Mouse (Mus musculus): ENCODE measurements around the gene Erc2. TPM values are rescaled to one million over a fixed set of nuclear protein-coding genes. Genes with fewer than 3 reads are reported as not detected.

The Erc2 gene
- polyA plus RNA-seq, 1 experiment, result not detected

DNA sequence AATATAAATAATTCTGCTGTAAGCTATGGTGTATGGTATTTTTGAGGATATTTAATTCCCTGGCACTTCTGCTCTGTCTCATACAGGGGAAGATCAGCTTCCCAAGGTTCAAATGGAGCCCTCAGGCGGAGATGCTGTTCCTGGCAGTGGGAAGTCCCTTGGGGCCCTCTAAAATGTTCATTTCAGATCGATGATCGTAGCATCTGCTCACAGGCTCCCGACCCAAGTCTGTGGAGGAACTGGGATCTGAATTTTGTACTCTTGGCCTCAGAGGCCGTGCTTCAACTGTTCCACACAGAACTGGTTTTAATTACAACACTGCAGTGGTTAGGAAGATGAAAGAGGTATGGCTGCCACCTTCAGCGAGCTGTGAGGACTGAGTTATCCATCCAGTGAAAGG is 12.5 kb downstream of the Erc2 start:
- Histone ChIP-seq H3K4me1 (ENCODE audit: control insufficient read depth, insufficient read depth, insufficient read length, low read length) (no peaks in the 10 kb centered on the region), H3K4me3 (ENCODE audit: insufficient read depth, low read depth, low read length) (no peak overlapping the region), H3K27ac (replicated peaks; ENCODE audit: low read depth, low read length) (no peak overlapping the region)

DNA sequence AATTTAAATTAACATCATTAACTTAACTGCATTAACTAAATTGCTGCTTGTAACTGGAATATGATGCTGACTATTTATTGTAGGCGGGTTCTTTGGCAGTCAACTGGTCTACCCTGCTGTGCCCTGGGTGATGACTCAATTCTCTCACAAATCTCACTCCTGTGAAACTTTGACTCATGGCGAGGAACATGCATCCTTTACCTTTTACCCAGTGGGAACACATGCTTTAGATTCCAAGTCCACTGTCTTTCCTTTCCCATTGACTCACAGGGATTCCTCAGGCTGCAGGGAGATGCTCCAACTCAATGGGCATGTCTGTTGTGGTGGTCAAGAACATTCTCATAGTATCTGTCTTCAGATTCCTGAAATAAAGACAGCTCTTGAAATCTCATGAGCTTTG is 14.3 kb downstream of the Erc2 start:
- H3K4me3 ChIP-seq (ENCODE audit: insufficient read depth, low read depth, low read length), result no peak overlapping the region
- H3K4me1 ChIP-seq (ENCODE audit: control insufficient read depth, insufficient read depth, insufficient read length, low read length), result no peaks in the 10 kb centered on the region
- no peak overlapping the region for H3K27ac ChIP-seq (replicated peaks; ENCODE audit: low read depth, low read length)

DNA sequence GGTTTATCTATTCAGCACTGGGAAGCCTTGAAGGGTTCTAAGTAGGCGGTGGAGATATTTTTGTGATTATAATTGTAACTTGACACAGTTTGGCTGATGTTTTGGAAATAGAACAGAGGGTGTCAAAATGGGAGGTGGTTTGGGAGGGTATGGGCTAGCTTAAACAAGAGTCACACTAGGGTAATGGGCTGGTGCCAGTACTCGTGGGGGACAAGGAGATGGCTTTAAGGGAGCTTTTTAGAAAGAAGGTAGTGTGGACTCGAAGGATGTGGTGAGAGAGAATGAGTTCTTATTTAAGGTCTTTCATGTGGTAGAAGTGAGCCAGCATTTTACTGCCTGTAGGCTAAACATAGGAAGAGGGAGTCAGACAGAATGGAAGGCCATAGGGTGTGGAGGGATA is 19.2 kb downstream of the Erc2 start:
- no peak overlapping the region for H3K27ac ChIP-seq (replicated peaks; ENCODE audit: low read depth, low read length)
- H3K4me3 ChIP-seq (ENCODE audit: insufficient read depth, low read depth, low read length), result no peak overlapping the region
- H3K4me1 ChIP-seq (ENCODE audit: control insufficient read depth, insufficient read depth, insufficient read length, low read length), result no peaks in the 10 kb centered on the region

DNA sequence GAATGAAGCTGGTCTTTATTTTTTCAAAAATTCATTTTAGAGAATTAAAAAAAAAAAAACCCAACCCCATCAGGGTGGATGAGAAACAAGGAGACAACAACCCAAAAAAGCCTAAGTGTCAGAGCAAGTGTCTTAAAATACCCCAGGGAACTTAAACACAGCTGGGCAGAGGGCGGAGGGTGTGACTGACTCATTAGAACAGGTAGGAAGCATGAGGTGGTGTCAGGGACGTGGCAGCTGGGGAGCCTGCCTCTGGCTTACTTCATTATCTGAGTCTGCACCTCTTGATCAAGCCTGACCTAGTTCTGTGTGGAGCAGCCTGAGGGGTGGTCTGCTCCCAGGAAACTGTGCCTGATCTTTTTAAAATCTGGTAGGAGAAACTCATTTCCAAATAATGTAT is 20.8 kb downstream of the Erc2 start:
- no peaks in the 10 kb centered on the region for H3K4me1 ChIP-seq (ENCODE audit: control insufficient read depth, insufficient read depth, insufficient read length, low read length)

DNA sequence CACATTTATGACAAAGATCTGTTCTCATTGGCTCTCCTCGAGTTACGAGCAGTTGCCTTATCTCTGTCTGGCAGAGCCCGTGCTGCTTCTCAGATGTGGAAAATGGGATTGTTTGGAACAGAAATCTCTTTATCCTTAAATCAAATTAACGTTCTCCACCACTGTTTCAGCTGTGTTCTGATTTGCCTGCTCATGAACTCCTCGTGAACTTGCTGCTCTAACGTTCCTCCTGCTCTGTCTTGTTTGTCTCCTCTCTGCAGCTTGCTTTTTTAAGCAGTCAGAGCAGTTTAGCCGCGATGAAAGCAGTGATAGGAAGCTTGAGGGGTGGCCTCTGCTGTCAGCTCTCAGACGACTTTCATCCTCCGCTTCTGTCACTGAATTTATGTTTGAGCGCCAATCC is 32.4 kb downstream of the Erc2 start:
- no peak overlapping the region for H3K4me3 ChIP-seq (ENCODE audit: insufficient read depth, low read depth, low read length)
- no peak overlapping the region for H3K27ac ChIP-seq (replicated peaks; ENCODE audit: low read depth, low read length)
- H3K4me1 ChIP-seq (ENCODE audit: control insufficient read depth, insufficient read depth, insufficient read length, low read length), result no peaks in the 10 kb centered on the region

More for the DNA sequence above, 20.8 kb downstream of the Erc2 start:
- Histone ChIP-seq H3K4me3 (ENCODE audit: insufficient read depth, low read depth, low read length) (no peak overlapping the region), H3K27ac (replicated peaks; ENCODE audit: low read depth, low read length) (no peak overlapping the region)

DNA sequence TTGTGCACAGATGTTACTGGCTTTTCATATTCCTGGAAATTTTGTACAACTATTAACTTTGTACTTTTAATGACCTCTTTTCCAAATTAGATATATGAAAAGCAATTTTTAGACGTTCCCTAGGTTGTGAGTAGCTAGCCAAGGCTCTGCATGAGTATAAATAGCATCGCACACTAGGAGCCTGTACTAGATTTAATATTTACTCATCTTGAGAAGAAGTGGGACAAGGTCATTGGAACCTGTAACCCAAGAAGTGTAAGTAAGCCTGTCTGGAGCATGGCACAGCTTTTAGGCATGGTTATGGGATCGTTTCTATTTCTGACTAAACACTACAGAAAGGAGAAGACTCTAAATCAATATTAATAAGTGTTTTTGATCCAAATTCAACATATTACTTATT is 36.4 kb downstream of the Erc2 start:
- H3K4me3 ChIP-seq (ENCODE audit: insufficient read depth, low read depth, low read length), result no peak overlapping the region
- no peak overlapping the region for H3K27ac ChIP-seq (replicated peaks; ENCODE audit: low read depth, low read length)

DNA sequence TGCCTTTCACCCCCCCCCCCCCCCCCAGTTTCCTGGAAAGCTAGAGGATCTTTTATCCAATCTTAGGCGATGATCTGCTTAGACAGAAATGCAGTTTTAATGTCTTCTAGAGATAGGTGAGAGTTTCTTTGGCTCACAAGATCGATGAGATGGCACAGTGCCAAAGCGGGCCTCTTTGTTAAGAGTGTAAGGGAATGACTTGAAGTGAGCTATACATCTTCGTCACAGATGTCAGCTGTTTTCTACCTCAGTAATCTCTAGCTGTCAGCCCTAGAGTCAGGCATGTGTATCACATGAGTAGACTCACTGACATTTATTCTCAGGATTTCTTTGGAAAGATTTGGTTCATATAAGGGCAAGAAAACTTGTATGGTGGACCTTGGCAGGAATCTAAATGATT is 39.2 kb downstream of the Erc2 start:
- no peak overlapping the region for H3K27ac ChIP-seq (replicated peaks; ENCODE audit: low read depth, low read length)
- H3K4me3 ChIP-seq (ENCODE audit: insufficient read depth, low read depth, low read length), result no peak overlapping the region
- no peaks in the 10 kb centered on the region for H3K4me1 ChIP-seq (ENCODE audit: control insufficient read depth, insufficient read depth, insufficient read length, low read length)

More for the DNA sequence above, 36.4 kb downstream of the Erc2 start:
- no peaks in the 10 kb centered on the region for H3K4me1 ChIP-seq (ENCODE audit: control insufficient read depth, insufficient read depth, insufficient read length, low read length)

DNA sequence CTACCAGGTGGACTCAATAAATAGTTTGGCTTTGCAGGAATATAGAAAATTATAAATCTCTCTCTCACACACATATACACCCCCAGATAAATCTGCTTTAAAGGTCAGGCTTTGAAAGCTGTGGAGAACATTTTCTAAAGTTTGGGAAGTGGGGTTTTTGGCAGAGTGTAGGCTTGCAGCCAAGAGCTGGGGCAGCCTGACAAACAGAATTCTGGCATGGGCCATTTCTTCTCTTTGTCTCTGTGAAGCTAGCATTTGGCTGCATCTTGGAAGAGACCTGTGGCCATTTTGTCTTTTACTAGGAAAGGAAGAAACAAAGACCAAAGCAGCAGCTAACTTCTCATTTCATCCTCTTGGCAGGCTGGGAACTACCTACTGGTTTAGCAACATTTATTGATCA is 40.0 kb downstream of the Erc2 start:
- no peak overlapping the region for H3K27ac ChIP-seq (replicated peaks; ENCODE audit: low read depth, low read length)
- no peaks in the 10 kb centered on the region for H3K4me1 ChIP-seq (ENCODE audit: control insufficient read depth, insufficient read depth, insufficient read length, low read length)
- H3K4me3 ChIP-seq (ENCODE audit: insufficient read depth, low read depth, low read length), result no peak overlapping the region

DNA sequence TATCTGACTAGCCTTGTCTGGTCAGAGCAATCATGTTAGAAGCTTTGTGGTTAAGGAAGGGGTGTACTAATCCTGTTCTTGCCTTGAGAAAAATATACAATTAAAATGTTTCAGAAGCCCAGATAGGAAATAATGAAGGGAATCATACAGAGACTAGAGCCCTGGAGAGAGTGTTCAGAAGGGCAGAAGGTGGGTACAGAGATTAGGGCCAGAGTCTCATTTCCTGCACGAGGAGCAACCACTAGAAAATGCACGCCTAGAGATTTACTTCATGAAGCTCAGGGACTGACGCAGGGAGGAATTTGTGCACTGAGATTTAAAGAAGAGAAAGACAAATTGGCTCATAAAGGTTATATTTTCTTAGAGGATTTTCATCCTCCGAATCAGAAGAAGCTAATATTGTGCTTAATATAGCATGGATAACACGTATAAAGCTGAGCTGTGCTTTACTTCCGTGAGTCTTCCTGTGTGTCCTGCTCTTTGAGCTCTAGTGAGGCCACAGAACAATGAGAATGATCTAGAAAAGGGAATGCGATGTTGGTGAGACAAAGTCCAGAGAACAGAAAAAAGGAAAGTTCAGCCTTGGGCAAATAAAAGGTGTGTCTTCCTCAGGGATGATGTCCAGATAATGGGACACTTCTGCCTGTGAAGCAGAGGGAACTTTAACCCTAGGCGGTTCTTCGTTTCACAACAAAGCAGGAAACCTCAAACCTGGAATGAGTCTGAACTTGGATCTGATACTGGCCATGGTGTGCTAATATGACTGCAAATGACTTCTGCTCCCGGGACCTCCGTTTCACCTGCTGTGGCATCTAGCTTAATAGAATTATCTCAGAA is 45.0 kb downstream of the Erc2 start:
- Histone ChIP-seq H3K4me3 (ENCODE audit: insufficient read depth, low read depth, low read length) (no peak overlapping the region), H3K27ac (replicated peaks; ENCODE audit: low read depth, low read length) (no peak overlapping the region), H3K4me1 (ENCODE audit: control insufficient read depth, insufficient read depth, insufficient read length, low read length) (no peaks in the 10 kb centered on the region)

DNA sequence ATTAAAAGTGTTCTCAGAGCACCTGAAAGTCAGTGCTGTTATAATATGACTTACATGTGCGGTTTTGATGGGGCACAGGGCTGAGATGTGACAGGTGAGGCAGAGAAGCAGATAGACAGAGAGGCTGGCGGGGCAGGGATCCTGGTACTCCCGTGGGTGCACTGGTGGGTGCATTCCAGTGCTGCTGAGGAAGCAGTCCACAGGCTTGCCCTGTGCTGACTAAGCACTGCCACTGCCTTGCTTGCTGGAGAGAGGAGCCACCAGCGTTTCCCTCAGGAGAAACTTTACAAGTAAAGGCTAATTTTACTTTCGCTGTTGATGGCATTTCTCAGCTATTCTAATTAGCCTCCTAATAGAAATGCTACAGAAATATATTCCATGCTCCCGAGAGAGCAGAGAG is 45.9 kb downstream of the Erc2 start:
- Histone ChIP-seq H3K4me1 (ENCODE audit: control insufficient read depth, insufficient read depth, insufficient read length, low read length) (no peaks in the 10 kb centered on the region), H3K27ac (replicated peaks; ENCODE audit: low read depth, low read length) (no peak overlapping the region), H3K4me3 (ENCODE audit: insufficient read depth, low read depth, low read length) (no peak overlapping the region)

DNA sequence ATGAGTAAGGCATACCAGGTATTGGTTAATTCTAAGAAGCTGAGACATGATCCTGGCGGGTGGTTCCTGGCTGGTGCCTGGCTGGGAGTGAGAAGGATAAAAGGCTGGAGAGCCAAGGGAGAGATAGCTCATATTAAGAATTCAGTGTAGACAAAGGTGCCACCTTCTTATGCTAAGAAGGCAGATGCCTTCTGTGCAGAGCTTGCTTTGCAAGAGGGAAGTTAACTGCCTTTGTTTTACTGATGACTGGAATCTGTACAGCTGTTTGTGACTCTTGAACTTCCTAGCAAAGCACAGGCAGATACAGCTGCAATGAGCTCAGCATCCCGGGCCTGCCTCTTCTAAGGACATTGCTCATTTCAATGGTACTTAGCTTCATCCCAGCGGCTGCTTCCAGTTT is 47.7 kb downstream of the Erc2 start:
- Histone ChIP-seq H3K4me1 (ENCODE audit: control insufficient read depth, insufficient read depth, insufficient read length, low read length) (no peaks in the 10 kb centered on the region), H3K4me3 (ENCODE audit: insufficient read depth, low read depth, low read length) (no peak overlapping the region), H3K27ac (replicated peaks; ENCODE audit: low read depth, low read length) (no peak overlapping the region)

DNA sequence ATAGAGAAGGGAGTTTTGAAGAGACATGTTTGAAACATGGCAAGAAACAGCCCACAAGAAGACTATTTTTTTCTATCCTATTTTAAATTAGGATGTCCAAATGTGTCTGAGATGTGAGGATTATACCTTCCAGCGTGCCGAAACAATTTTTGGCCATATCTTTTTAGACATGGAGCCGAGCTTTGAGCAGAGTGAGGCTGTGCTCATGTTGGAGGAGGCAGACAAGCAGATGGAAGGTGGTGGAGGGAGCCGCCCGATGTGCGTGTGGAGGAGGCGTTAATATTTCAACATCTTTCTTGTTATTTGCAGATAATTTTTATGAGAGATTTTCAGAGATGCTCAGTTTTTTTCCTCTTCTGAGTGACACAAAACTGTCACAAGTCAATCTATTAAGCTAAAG is 50.5 kb downstream of the Erc2 start:
- H3K4me3 ChIP-seq (ENCODE audit: insufficient read depth, low read depth, low read length), result no peak overlapping the region
- H3K27ac ChIP-seq (replicated peaks; ENCODE audit: low read depth, low read length), result no peak overlapping the region
- H3K4me1 ChIP-seq (ENCODE audit: control insufficient read depth, insufficient read depth, insufficient read length, low read length), result no peaks in the 10 kb centered on the region

DNA sequence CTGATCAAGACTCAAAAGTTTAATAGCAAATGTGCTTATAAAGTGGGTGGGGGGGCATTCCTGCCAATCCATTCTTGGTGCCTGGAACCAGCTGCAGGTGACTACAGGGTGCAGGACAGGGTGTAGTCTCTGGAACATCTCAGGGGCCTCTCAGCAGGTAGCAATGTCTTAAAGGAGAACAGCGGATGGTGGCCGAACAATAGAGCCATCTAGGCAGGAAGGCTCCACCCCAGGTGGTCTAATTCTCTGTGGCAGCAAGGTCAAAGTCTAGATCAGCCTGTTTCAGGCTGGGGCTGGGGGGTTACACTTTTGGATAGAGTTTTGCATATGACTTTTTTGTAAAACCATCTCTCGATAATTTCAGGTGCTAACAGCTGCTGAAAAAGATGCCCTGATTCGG is 51.9 kb downstream of the Erc2 start:
- H3K4me1 ChIP-seq (ENCODE audit: control insufficient read depth, insufficient read depth, insufficient read length, low read length), result no peaks in the 10 kb centered on the region
- no peak overlapping the region for H3K4me3 ChIP-seq (ENCODE audit: insufficient read depth, low read depth, low read length)
- H3K27ac ChIP-seq (replicated peaks; ENCODE audit: low read depth, low read length), result no peak overlapping the region

DNA sequence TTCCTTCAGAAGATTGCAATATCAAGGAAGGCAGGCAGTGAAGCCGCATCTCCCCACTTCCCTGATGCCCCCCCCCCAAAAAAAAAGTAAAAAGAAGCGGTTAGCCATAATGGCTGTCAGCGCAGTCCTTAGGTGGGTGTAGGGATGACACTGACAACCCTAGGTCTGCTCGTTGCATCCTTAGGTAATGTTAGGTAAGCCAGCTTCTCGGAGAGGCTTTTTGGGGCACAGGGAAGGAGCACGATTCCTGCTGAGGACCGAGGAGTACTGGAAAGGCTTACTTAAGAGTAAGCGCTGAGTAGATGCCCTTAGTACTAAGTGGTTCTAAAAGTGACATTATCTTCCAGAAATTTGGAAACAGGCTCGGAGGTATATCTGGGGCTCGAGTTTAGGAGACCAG is 52.3 kb downstream of the Erc2 start:
- Histone ChIP-seq H3K4me1 (ENCODE audit: control insufficient read depth, insufficient read depth, insufficient read length, low read length) (no peaks in the 10 kb centered on the region), H3K27ac (replicated peaks; ENCODE audit: low read depth, low read length) (no peak overlapping the region), H3K4me3 (ENCODE audit: insufficient read depth, low read depth, low read length) (no peak overlapping the region)

DNA sequence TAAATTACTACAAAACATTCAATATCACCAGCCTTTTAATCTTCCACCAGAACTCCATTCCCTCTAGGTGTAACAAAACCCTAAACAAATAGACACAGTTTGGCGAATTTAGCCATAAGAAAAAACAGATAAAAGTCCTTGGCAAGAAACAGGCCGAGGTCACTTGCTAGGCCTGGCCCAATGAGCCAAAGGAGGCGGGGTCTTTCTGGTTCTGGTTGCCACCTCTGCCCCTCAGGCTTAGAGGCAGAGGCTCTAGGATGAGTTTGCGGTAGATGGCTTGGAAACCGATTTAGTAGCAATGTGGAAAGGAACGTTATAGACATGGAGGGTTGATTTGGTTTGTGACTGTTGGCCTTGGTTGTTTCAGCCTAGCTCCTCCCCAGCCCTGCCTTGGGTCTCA is 52.8 kb downstream of the Erc2 start:
- Histone ChIP-seq H3K4me3 (ENCODE audit: insufficient read depth, low read depth, low read length) (no peak overlapping the region), H3K4me1 (ENCODE audit: control insufficient read depth, insufficient read depth, insufficient read length, low read length) (no peaks in the 10 kb centered on the region), H3K27ac (replicated peaks; ENCODE audit: low read depth, low read length) (no peak overlapping the region)

DNA sequence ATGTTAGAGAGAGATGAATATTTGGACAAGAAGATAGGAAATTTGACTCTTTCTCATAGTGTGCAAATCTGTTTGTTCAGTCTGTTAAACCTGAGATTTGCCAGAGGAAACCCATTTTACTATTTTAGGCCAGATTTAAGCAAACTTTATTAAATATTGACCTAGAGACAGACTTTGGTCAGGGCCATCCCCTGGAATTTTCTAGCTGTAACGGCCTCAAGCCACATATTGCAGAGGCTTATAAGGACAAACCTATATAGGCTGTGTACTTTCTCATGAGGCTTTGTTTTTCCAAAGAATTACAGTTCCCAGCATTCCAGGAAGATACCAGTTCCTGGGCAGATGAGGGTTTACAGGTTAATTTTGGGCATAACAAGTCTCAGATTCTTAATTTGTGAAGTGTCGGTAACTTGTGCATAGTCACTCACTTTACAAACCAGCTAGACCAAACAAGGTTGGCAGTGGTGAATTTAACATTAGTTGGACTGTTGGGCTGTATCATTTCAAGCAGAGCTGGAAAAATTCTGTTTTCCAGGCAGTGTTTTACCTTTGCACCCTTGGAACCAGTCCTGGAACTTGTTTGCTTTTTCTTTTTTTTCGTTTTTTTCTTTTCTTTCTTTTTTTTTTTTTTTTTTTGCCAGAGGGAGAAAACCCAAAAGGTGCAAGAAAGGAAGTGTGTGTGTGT is 60.3 kb downstream of the Erc2 start:
- no peaks in the 10 kb centered on the region for H3K4me1 ChIP-seq (ENCODE audit: control insufficient read depth, insufficient read depth, insufficient read length, low read length)
- no peak overlapping the region for H3K27ac ChIP-seq (replicated peaks; ENCODE audit: low read depth, low read length)
- no peak overlapping the region for H3K4me3 ChIP-seq (ENCODE audit: insufficient read depth, low read depth, low read length)
